Mouse (Mus musculus) heart, embryonic 15.5 days (tissue): ENCODE measurements around the gene Socs5. TPM values are rescaled to one million over a fixed set of nuclear protein-coding genes. Genes with fewer than 3 reads are reported as not detected.

Source experiments
- ATAC-seq: fragments of 200-750 bp; cut with Nextera tagmentation; replicated peaks from 2 replicates; pipeline ENCODE4 v1.8.0; 2017; ENCODE audit warnings: low read depth, moderate TSS enrichment; ENCODE audit not compliant: insufficient number of reproducible peaks, insufficient read depth, low FRiP score
- H3K27ac ChIP-seq: fragments of 300-500 bp; sonication (generic); 2 replicates; pipeline ENCODE4 v1.5.1; 2015; ENCODE audit warnings: mild to moderate bottlenecking, inconsistent platforms
- H3K27me3 ChIP-seq: fragments of 300-500 bp; sonication (generic); 2 replicates; pipeline ENCODE4 v1.6.1; 2015; ENCODE audit warnings: inconsistent platforms
- H3K36me3 ChIP-seq: fragments of 300-500 bp; sonication (generic); 2 replicates; pipeline ENCODE4 v1.6.1; 2015; ENCODE audit warnings: mild to moderate bottlenecking, inconsistent platforms
- H3K4me1 ChIP-seq: fragments of 300-500 bp; sonication (generic); replicated peaks from 2 replicates; pipeline ENCODE4 v1.6.1; 2015; ENCODE audit warnings: inconsistent platforms
- H3K4me2 ChIP-seq: fragments of 300-500 bp; sonication (generic); 2 replicates; pipeline ENCODE4 v1.6.1; 2015; ENCODE audit warnings: inconsistent platforms, mild to moderate bottlenecking, moderate library complexity
- H3K4me3 ChIP-seq: fragments of 300-500 bp; sonication (generic); 2 replicates; pipeline ENCODE4 v1.5.1; 2015; ENCODE audit warnings: mild to moderate bottlenecking, inconsistent platforms
- H3K9ac ChIP-seq: fragments of 300-500 bp; sonication (generic); 2 replicates; pipeline ENCODE4 v1.6.1; 2015; ENCODE audit warnings: mild to moderate bottlenecking, inconsistent platforms
- H3K9me3 ChIP-seq: fragments of 300-500 bp; sonication (generic); replicated peaks from 2 replicates; pipeline ENCODE4 v1.6.1; 2016; ENCODE audit warnings: inconsistent platforms
- WGBS: fragments of 180-500 bp; shearing (Covaris S2); methylation state at CpG from one replicate; pipeline ENCODE4 v1.1.7; 2015; ENCODE audit warnings: mixed read lengths; 5-methylcytosine and 5-hydroxymethylcytosine counted together
- polyA plus RNA-seq: library from polyadenylated mRNA; unstranded; fragments of >200 nt; fragmentation: Nextera tagmentation; extraction: Ambion mirVana; gene quantifications from 2 replicates; pipeline ENCODE4 v1.2.1, GENCODE M21; 2015

The Socs5 gene
- polyA plus RNA-seq, 1 experiment from 2014 or later = 10.5 TPM

GRCm38 (mm10) chr17:87108507-87109292 is 1.2 kb downstream of the Socs5 start:
- 46% methylated on average over 13 of the region's 13 CpGs for WGBS
- Histone ChIP-seq H3K36me3 (no peaks in the 10 kb centered on the region), H3K27me3 (no peaks in the 10 kb centered on the region), H3K27ac (peak overlapping the region; percentile 86; the same call in 1 of the 2 replicates), H3K4me1 (peaks cover 25% of the 10 kb centered on the region), H3K4me3 (peak overlapping the region; percentile 78), H3K9me3 (no peaks in the 10 kb centered on the region), H3K4me2 (peak overlapping the region; percentile 87), H3K9ac (peak overlapping the region; percentile 84)
- ATAC-seq = no peak

DNA sequence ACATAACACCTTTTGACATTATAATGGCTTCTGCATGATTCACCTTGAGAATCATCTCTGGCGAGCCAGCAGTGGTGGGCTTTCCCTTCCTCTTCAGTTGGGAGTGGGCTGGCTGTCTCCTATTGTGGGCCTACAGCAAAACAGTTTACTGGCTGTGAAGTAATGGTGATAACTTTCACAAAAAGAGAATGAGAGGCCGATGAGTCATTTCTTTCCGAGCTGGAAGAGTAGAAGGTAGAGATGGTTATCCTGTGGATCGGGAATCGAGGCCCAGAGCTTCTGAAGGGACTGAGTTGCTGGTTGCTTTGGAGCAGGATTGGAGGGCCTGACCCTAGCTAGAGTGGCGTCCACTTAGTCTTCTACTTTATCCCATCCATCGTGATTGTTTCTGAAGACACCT is 2.0 kb downstream of the Socs5 start:
- no peak overlapping the region for H3K27ac ChIP-seq
- no peak overlapping the region for H3K4me3 ChIP-seq
- H3K27me3 ChIP-seq = no peaks in the 10 kb centered on the region
- H3K36me3 ChIP-seq = no peaks in the 10 kb centered on the region
- WGBS = 71% methylated on average over 7 of the region's 7 CpGs
- H3K4me2 ChIP-seq = 0 out of 2 replicates have a peak overlapping the region, but pooled peaks have one; percentile 18
- no peaks in the 10 kb centered on the region for H3K9me3 ChIP-seq
- ATAC-seq = no peak
- H3K4me1 ChIP-seq = peaks cover 25% of the 10 kb centered on the region
- no peak overlapping the region for H3K9ac ChIP-seq

DNA sequence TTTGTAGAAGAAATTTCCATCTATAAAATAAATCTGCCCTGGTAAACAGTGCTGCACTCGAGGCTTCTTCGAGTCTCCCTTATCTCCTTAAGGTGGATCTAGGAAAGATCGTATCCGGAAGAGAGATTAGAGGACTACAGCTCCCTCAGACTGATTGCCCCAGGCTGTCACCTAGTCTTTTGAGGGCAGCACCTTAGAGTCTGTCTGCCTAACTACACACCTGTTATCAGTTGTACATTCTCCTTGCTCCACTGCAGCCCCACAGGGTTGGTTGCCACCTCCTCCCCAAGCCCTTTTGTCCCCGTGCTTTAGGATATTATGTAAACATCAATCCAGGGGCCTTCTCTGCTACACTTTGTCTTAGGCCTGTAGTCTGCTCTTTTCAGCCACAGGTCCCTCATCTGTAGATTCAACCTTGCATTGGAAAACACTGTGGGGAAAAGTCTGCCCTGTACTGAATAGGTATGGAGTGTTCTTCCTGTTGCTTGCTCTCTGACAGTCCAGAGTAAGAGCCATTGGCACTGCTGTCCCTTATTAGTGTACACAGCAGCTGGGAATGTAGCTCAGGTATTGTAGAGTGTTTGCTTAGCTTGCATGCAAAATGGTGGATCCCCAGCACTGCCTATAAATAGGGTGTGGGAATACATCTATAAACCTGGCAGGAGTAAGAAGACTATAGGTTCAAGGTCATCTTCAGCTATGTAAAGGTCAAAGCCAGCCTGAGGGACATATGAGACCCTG is 5.5 kb downstream of the Socs5 start:
- WGBS = 62% methylated on average over 5 of the region's 5 CpGs
- Histone ChIP-seq H3K9me3 (no peaks in the 10 kb centered on the region), H3K27me3 (no peaks in the 10 kb centered on the region), H3K4me3 (no peak overlapping the region), H3K4me2 (no peak overlapping the region), H3K9ac (no peak overlapping the region), H3K4me1 (peaks cover 17% of the 10 kb centered on the region), H3K36me3 (no peaks in the 10 kb centered on the region), H3K27ac (no peak overlapping the region)
- no peak for ATAC-seq

DNA sequence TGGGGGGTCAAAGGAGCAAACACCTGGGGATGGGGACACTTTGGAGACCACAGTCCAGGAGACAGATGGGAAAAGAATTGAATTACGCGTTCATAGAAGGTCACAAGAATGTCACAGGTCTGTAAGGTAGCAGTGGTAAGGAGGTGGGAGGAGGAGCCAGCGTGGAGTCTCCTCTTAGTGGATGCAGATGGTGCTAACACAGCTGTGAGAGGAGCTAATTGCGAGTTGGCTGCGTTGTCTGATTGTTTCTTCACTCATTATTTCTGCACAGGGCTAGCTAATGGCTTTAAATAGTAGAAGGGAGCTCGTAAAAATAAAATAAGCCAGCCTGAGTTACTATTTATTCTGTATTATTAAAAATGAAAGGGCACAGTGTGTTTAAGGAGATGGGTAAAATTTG is 8.1 kb downstream of the Socs5 start:
- Histone ChIP-seq H3K9ac (no peak overlapping the region), H3K9me3 (no peaks in the 10 kb centered on the region), H3K27me3 (no peaks in the 10 kb centered on the region), H3K4me2 (no peak overlapping the region), H3K27ac (no peak overlapping the region), H3K4me1 (peaks cover 3% of the 10 kb centered on the region; the same call in 1 of the 2 replicates), H3K4me3 (no peak overlapping the region), H3K36me3 (no peaks in the 10 kb centered on the region)
- no peak for ATAC-seq
- 71% methylated on average over 6 of the region's 6 CpGs for WGBS

- Histone ChIP-seq H3K9ac (no peak overlapping the region), H3K27ac (no peak overlapping the region), H3K4me3 (no peak overlapping the region), H3K4me1 (peaks cover under 1% of the 10 kb centered on the region; the same call in 1 of the 2 replicates), H3K9me3 (no peaks in the 10 kb centered on the region), H3K27me3 (no peaks in the 10 kb centered on the region), H3K4me2 (no peak overlapping the region), H3K36me3 (peaks cover 9% of the 10 kb centered on the region; the same call in 1 of the 2 replicates)
- no peak for ATAC-seq
- 76% methylated on average over 7 of the region's 7 CpGs for WGBS
Observed at GRCm38 (mm10) chr17:87118966-87119526, 11.6 kb downstream of the Socs5 start.

- Histone ChIP-seq H3K4me3 (peak overlapping the region; percentile 37), H3K4me2 (peak overlapping the region; percentile 62), H3K36me3 (peaks cover 13% of the 10 kb centered on the region), H3K9ac (peak overlapping the region; percentile 42; the same call in 1 of the 2 replicates), H3K9me3 (no peaks in the 10 kb centered on the region), H3K27ac (peak overlapping the region; percentile 48; the same call in 1 of the 2 replicates), H3K27me3 (no peaks in the 10 kb centered on the region), H3K4me1 (peaks cover 15% of the 10 kb centered on the region)
- WGBS = 68% methylated on average over 24 of the region's 24 CpGs
- no peak for ATAC-seq
Observed at GRCm38 (mm10) chr17:87125344-87125743, 17.9 kb downstream of the Socs5 start.

DNA sequence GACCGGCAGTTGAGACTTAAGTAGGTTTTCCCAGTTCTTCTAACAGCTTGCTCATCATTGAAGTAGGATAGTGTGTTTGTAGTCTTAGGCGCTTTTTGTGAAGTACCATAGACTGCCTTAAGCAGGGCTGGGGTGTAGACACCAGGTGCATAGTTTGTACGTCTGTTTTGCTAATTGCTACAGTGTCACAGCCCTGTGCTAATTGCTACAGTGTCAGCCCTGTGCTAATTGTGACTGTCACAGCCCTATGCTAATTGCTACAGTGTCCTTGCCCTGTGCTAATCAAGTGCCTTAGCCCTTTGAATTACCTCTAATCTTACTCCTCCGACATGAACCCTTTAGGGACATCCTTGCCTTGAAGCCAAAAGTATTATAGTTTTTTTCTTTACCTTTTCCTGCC is 24.8 kb downstream of the Socs5 start:
- Histone ChIP-seq H3K36me3 (peaks cover 11% of the 10 kb centered on the region), H3K4me2 (no peak overlapping the region), H3K4me3 (no peak overlapping the region), H3K9me3 (no peaks in the 10 kb centered on the region), H3K9ac (no peak overlapping the region), H3K27ac (no peak overlapping the region), H3K4me1 (no peaks in the 10 kb centered on the region), H3K27me3 (no peaks in the 10 kb centered on the region)
- no peak for ATAC-seq
- WGBS = 82% methylated on average over 4 of the region's 4 CpGs

GRCm38 (mm10) chr17:87133823-87134222 is 26.3 kb downstream of the Socs5 start:
- H3K4me2 ChIP-seq = no peak overlapping the region
- H3K27me3 ChIP-seq = no peaks in the 10 kb centered on the region
- 66% methylated on average over 23 of the region's 23 CpGs for WGBS
- peaks cover 11% of the 10 kb centered on the region for H3K36me3 ChIP-seq
- H3K9me3 ChIP-seq = no peaks in the 10 kb centered on the region
- no peak overlapping the region; the same call in 1 of the 2 replicates for H3K27ac ChIP-seq
- no peak for ATAC-seq
- no peak overlapping the region for H3K9ac ChIP-seq
- H3K4me1 ChIP-seq = no peaks in the 10 kb centered on the region
- H3K4me3 ChIP-seq = no peak overlapping the region

GRCm38 (mm10) chr17:87134631-87135030 is 27.2 kb downstream of the Socs5 start:
- ATAC-seq = no peak
- Histone ChIP-seq H3K27me3 (no peaks in the 10 kb centered on the region), H3K9ac (no peak overlapping the region), H3K27ac (no peak overlapping the region), H3K4me2 (no peak overlapping the region), H3K36me3 (peaks cover 11% of the 10 kb centered on the region), H3K9me3 (no peaks in the 10 kb centered on the region), H3K4me1 (no peaks in the 10 kb centered on the region), H3K4me3 (no peak overlapping the region)
- WGBS = 94% methylated on average over 24 of the region's 24 CpGs

DNA sequence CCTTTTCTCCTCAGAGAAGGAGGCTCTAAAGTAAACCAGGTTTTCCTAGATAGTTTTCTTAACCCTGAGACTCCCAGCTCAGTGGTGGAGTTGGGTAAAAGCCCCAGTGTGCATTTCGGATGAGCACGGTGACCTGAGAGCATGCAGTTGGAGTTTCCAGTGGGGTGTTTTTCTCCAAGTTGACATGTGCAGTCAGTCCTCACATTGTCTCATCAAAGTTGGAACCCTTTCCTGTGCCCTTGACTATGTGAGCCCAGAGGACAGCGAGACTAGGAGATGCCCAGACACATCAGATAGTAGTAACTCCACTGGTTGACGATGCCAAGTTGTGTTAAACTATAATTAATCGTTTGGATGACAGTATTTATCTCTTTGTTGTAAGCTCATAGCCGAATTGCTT is 28.3 kb downstream of the Socs5 start:
- Histone ChIP-seq H3K36me3 (peaks cover 11% of the 10 kb centered on the region), H3K4me1 (no peaks in the 10 kb centered on the region), H3K27me3 (no peaks in the 10 kb centered on the region), H3K27ac (no peak overlapping the region), H3K4me2 (no peak overlapping the region), H3K9ac (no peak overlapping the region), H3K4me3 (no peak overlapping the region), H3K9me3 (no peaks in the 10 kb centered on the region)
- ATAC-seq = no peak
- 82% methylated on average over 6 of the region's 6 CpGs for WGBS

- Histone ChIP-seq H3K27ac (0 out of 2 replicates have a peak overlapping the region, but pooled peaks have one; percentile 31), H3K4me1 (0 out of 2 replicates have a peak, but pooled peaks cover 2% of the 10 kb centered on the region), H3K9ac (no peak overlapping the region), H3K36me3 (no peaks in the 10 kb centered on the region), H3K4me3 (no peak overlapping the region), H3K9me3 (no peaks in the 10 kb centered on the region), H3K27me3 (no peaks in the 10 kb centered on the region), H3K4me2 (no peak overlapping the region)
- no peak for ATAC-seq
- 85% methylated on average over 9 of the region's 9 CpGs for WGBS
Observed at GRCm38 (mm10) chr17:87141188-87141935, 33.9 kb downstream of the Socs5 start.
